Mouse (Mus musculus): Measurements from ENCODE around the gene Pgbd5. TPM values are rescaled to one million over a fixed set of nuclear protein-coding genes. Genes with fewer than 3 reads are reported as not detected.

Gene Pgbd5
- polyA plus RNA-seq, 1 experiment from 2014 or later = 2.0 TPM

GRCm38 (mm10) chr8:124368213-124368612 lies 71.2 kb downstream of the Pgbd5 start:
- no peaks in the 10 kb centered on the region for H3K27me3 ChIP-seq (replicated peaks)
- no peaks in the 10 kb centered on the region for H3K4me1 ChIP-seq
- no peak overlapping the region for H3K9ac ChIP-seq
- WGBS = 20% methylated on average over 8 of the region's 8 CpGs
- H3K4me2 ChIP-seq = no peak overlapping the region
- H3K9me3 ChIP-seq = no peaks in the 10 kb centered on the region
- ATAC-seq (ENCODE audit: extremely low read depth, insufficient number of reproducible peaks, low FRiP score, low TSS enrichment) = no peak
- H3K36me3 ChIP-seq = no peaks in the 10 kb centered on the region
- no peak overlapping the region for H3K4me3 ChIP-seq
- 0 out of 2 replicates have a peak overlapping the region, but pooled peaks have one; percentile 8 for H3K27ac ChIP-seq (replicated peaks)

- H3K4me3 ChIP-seq = no peak overlapping the region
These were observed 76.1 kb downstream of the Pgbd5 start for GRCm38 (mm10) chr8:124363337-124363736.

DNA sequence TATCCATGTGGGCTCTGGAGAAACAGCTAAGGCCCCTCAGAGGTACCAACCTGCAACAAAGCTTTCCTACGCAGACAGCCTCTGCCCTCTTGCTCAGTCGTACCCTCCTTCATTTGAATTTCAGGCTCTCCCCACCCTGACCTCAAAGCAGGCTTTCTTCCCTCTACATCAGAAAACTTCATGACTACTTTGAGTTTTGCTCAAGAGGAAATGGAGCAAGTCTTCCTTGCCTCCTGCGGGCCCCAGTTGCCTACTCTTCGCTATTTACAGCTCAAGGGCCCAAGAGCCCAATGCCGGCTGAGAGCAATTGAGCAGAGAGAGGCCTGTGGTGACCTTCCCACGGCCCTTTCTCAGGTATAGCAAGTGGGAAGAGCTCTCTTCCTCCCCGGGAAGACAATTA lies 76.9 kb downstream of the Pgbd5 start:
- no peak overlapping the region for H3K9ac ChIP-seq

More at GRCm38 (mm10) chr8:124363337-124363736, 76.1 kb downstream of the Pgbd5 start:
- Histone ChIP-seq H3K27me3 (replicated peaks) (no peaks in the 10 kb centered on the region), H3K4me1 (no peaks in the 10 kb centered on the region), H3K9ac (no peak overlapping the region), H3K9me3 (peaks cover 10% of the 10 kb centered on the region), H3K4me2 (no peak overlapping the region), H3K36me3 (no peaks in the 10 kb centered on the region), H3K27ac (replicated peaks) (no peak overlapping the region)
- ATAC-seq (ENCODE audit: extremely low read depth, insufficient number of reproducible peaks, low FRiP score, low TSS enrichment) = no peak
- WGBS = 86% methylated on average over 15 of the region's 15 CpGs

DNA sequence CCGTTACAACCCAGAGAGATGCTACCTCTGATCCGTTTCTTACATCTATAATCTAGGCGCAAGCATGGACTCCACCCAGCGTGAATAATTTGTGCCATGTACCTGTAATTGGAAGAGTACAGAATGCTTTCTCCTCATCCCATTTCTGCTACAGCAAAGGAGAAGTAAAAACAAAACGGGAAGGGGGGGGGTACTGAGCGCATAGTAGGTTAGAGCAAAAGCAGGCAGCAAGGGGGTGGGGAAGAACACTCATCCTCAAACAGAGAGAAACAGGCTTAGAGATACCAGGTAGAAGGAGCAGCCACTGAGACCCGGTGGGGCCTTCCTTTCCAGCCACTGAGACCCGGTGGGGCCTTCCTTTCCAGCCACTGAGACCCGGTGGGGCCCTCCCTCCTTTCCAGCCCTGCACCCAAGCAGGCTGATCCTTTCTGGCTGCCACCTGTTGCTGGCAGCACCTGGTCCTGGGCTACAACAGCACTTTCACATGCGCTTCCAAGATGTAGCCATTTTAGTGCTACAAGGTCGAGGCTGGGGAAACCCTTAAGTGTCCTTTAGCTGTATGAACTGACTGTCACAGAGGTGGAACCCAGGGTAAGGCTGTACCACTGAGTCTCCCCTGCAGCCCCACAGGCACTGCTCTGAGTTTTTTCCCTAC lies 77.6 kb downstream of the Pgbd5 start:
- H3K4me2 ChIP-seq = no peak overlapping the region
- WGBS = 75% methylated on average over 11 of the region's 11 CpGs
- peaks cover 10% of the 10 kb centered on the region for H3K9me3 ChIP-seq
- H3K4me3 ChIP-seq = no peak overlapping the region
- H3K36me3 ChIP-seq = no peaks in the 10 kb centered on the region
- H3K9ac ChIP-seq = no peak overlapping the region
- H3K4me1 ChIP-seq = no peaks in the 10 kb centered on the region
- no peaks in the 10 kb centered on the region for H3K27me3 ChIP-seq (replicated peaks)
- H3K27ac ChIP-seq (replicated peaks) = no peak overlapping the region
- ATAC-seq (ENCODE audit: extremely low read depth, insufficient number of reproducible peaks, low FRiP score, low TSS enrichment) = no peak

More for the DNA sequence above, 76.9 kb downstream of the Pgbd5 start:
- ATAC-seq (ENCODE audit: extremely low read depth, insufficient number of reproducible peaks, low FRiP score, low TSS enrichment) = no peak
- peaks cover 10% of the 10 kb centered on the region for H3K9me3 ChIP-seq
- no peak overlapping the region for H3K27ac ChIP-seq (replicated peaks)
- no peaks in the 10 kb centered on the region for H3K4me1 ChIP-seq
- no peak overlapping the region for H3K4me3 ChIP-seq
- WGBS = 72% methylated on average over 7 of the region's 7 CpGs
- H3K27me3 ChIP-seq (replicated peaks) = no peaks in the 10 kb centered on the region
- no peaks in the 10 kb centered on the region for H3K36me3 ChIP-seq
- no peak overlapping the region for H3K4me2 ChIP-seq

- WGBS = 75% methylated on average over 3 of the region's 3 CpGs
- H3K27me3 ChIP-seq (replicated peaks) = no peaks in the 10 kb centered on the region
- no peak overlapping the region for H3K4me2 ChIP-seq
- H3K4me3 ChIP-seq = no peak overlapping the region
- no peaks in the 10 kb centered on the region for H3K4me1 ChIP-seq
- H3K9ac ChIP-seq = no peak overlapping the region
- no peak for ATAC-seq (ENCODE audit: extremely low read depth, insufficient number of reproducible peaks, low FRiP score, low TSS enrichment)
- no peak overlapping the region for H3K27ac ChIP-seq (replicated peaks)
- H3K36me3 ChIP-seq = no peaks in the 10 kb centered on the region
- peaks cover 10% of the 10 kb centered on the region for H3K9me3 ChIP-seq
These were observed 78.5 kb downstream of the Pgbd5 start for GRCm38 (mm10) chr8:124360911-124361310.

DNA sequence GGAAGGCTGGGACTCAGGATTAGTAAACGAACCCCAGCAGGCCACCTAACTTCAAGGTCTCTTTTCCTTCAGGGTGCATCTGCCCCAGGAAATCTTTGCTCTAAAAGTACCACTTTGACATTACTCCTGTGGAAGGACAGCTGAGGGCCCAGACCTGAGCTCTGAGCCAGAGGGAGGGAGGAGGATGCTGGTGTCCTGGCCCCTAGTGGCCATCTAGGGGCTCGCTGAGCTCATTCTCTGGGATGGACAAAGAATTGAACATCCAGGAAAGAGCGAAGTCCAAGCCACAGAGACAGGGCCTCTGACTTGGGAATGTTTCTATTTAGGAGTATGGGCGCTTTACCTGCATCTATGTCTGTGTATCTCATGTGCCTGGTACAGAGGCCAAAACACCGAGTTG lies 87.8 kb downstream of the Pgbd5 start:
- no peak for ATAC-seq (ENCODE audit: extremely low read depth, insufficient number of reproducible peaks, low FRiP score, low TSS enrichment)
- H3K4me2 ChIP-seq = no peak overlapping the region
- no peak overlapping the region for H3K27ac ChIP-seq (replicated peaks)
- H3K4me1 ChIP-seq = peaks cover 14% of the 10 kb centered on the region
- 53% methylated on average over 5 of the region's 5 CpGs for WGBS
- peaks cover 7% of the 10 kb centered on the region; the same call in 1 of the 2 replicates for H3K27me3 ChIP-seq (replicated peaks)
- H3K36me3 ChIP-seq = no peaks in the 10 kb centered on the region
- H3K9me3 ChIP-seq = no peaks in the 10 kb centered on the region
- H3K9ac ChIP-seq = no peak overlapping the region
- H3K4me3 ChIP-seq = no peak overlapping the region

- Histone ChIP-seq H3K9ac (no peak overlapping the region), H3K9me3 (no peaks in the 10 kb centered on the region), H3K4me2 (no peak overlapping the region), H3K4me3 (no peak overlapping the region), H3K27ac (replicated peaks) (no peak overlapping the region), H3K36me3 (peaks cover 11% of the 10 kb centered on the region), H3K27me3 (replicated peaks) (peaks cover 7% of the 10 kb centered on the region; the same call in 1 of the 2 replicates), H3K4me1 (peaks cover 16% of the 10 kb centered on the region)
- WGBS = 35% methylated on average over 7 of the region's 7 CpGs
- no peak for ATAC-seq (ENCODE audit: extremely low read depth, insufficient number of reproducible peaks, low FRiP score, low TSS enrichment)
These were observed 89.8 kb downstream of the Pgbd5 start for GRCm38 (mm10) chr8:124349663-124350062.

- Histone ChIP-seq H3K27ac (replicated peaks) (no peak overlapping the region), H3K9ac (no peak overlapping the region), H3K4me2 (no peak overlapping the region), H3K36me3 (peaks cover 27% of the 10 kb centered on the region), H3K4me1 (peaks cover 16% of the 10 kb centered on the region), H3K9me3 (no peaks in the 10 kb centered on the region), H3K4me3 (no peak overlapping the region), H3K27me3 (replicated peaks) (peaks cover 7% of the 10 kb centered on the region; the same call in 1 of the 2 replicates)
- no peak for ATAC-seq (ENCODE audit: extremely low read depth, insufficient number of reproducible peaks, low FRiP score, low TSS enrichment)
- WGBS = 47% methylated on average over 1 of the region's 1 CpGs
These were observed 91.4 kb downstream of the Pgbd5 start for GRCm38 (mm10) chr8:124348087-124348486.

DNA sequence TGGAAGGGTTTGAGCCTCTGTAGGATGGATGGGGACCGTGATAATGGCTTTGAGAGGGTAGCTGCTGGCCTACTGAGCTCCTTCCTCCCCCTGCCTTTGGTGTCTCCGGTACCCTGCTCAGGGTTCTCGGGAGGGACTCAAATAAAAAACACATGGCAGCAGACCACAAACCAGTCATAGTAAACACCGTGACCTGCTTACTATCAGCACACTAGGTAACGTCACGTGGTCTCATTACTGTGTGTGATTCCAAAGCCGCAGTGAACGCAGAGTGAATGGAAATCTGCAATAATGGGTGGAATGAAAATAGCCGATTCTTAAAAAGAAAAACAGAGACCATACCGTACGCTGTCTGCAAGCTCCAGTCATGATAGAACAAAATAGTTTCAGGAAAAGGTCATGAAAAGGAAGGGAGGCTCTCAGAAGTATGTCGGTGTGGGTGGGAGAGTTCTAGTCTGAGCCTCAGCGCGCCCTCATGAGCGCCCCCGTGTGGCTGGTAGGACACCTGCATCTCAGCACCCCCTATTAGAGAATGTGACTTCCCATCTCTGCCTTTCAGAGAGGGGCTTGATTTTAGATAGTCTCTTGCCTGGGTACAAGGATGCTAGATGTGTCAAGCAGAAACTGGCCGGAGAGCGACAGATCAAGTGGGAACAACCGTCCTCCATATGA lies 92.5 kb downstream of the Pgbd5 start:
- 34% methylated on average over 19 of the region's 19 CpGs for WGBS

DNA sequence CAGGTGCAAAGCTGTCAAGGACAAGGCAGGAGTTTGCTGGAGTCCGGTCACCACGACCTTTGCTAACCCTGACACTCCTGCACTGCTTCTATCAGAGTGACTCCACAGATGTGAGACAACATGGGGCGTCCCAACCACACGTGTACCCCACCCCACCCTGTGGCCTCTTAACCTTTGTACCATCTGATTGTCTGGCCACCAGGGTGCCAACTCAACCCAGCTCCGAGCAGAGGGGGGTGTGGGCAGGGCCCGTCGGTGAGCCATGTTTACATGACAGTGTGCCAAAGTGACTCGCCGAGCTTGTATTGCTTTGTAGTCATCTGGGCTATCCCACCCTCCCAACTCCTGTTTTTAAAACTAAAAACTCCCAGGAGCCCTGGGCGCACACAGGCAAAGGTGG lies 94.4 kb downstream of the Pgbd5 start:
- no peak overlapping the region for H3K4me2 ChIP-seq
- 81% methylated on average over 10 of the region's 10 CpGs for WGBS
- H3K27ac ChIP-seq (replicated peaks) = no peak overlapping the region
- H3K9ac ChIP-seq = no peak overlapping the region
- H3K4me3 ChIP-seq = no peak overlapping the region
- no peaks in the 10 kb centered on the region; the same call in 1 of the 2 replicates for H3K27me3 ChIP-seq (replicated peaks)
- no peaks in the 10 kb centered on the region for H3K9me3 ChIP-seq
- peaks cover 56% of the 10 kb centered on the region for H3K36me3 ChIP-seq
- peaks cover 16% of the 10 kb centered on the region for H3K4me1 ChIP-seq
- no peak for ATAC-seq (ENCODE audit: extremely low read depth, insufficient number of reproducible peaks, low FRiP score, low TSS enrichment)

More for the DNA sequence above, 92.5 kb downstream of the Pgbd5 start:
- Histone ChIP-seq H3K27ac (replicated peaks) (no peak overlapping the region), H3K9ac (no peak overlapping the region; the same call in 1 of the 2 replicates), H3K27me3 (replicated peaks) (peaks cover 6% of the 10 kb centered on the region; the same call in 1 of the 2 replicates), H3K9me3 (no peaks in the 10 kb centered on the region), H3K4me1 (peaks cover 16% of the 10 kb centered on the region), H3K4me3 (no peak overlapping the region), H3K4me2 (peak overlapping the region; percentile 20; the same call in 1 of the 2 replicates), H3K36me3 (peaks cover 38% of the 10 kb centered on the region)
- ATAC-seq (ENCODE audit: extremely low read depth, insufficient number of reproducible peaks, low FRiP score, low TSS enrichment) = no peak

GRCm38 (mm10) chr8:124343991-124344390 lies 95.5 kb downstream of the Pgbd5 start:
- Histone ChIP-seq H3K9ac (no peak overlapping the region), H3K27ac (replicated peaks) (no peak overlapping the region), H3K4me2 (no peak overlapping the region), H3K4me1 (peaks cover 16% of the 10 kb centered on the region), H3K27me3 (replicated peaks) (no peaks in the 10 kb centered on the region; the same call in 1 of the 2 replicates), H3K36me3 (peaks cover 66% of the 10 kb centered on the region), H3K4me3 (no peak overlapping the region), H3K9me3 (no peaks in the 10 kb centered on the region)
- ATAC-seq (ENCODE audit: extremely low read depth, insufficient number of reproducible peaks, low FRiP score, low TSS enrichment) = no peak
- 88% methylated on average over 12 of the region's 12 CpGs for WGBS

Data from heart, embryonic 13.5 days (tissue).